Mouse (Mus musculus) lung, adult 2 months (tissue): Measurements from ENCODE around the gene Dpm3.

Experiments
- CTCF ChIP-seq: fragments of 200-500 bp; IDR thresholded peaks from 2 replicates; pipeline ENCODE4 v1.5.1; 2011; ENCODE audit warnings: mild to moderate bottlenecking, low read length, control low read depth; ENCODE audit not compliant: insufficient read depth
- POLR2A ChIP-seq: fragments of 200-500 bp; IDR thresholded peaks from 2 replicates; pipeline ENCODE4 v1.6.1; 2011; ENCODE audit warnings: low read depth, mild to moderate bottlenecking, control low read depth, low read length, borderline replicate concordance; ENCODE audit errors: extremely low read depth

GRCm38 (mm10) chr3:89228836-89229235, 30.3 kb upstream of the Dpm3 start, which contains the start of gene Muc1:
- TF ChIP-seq POLR2A (peak; percentile 97; the same call in 1 of the 2 replicates), CTCF (no peak)
